Mouse (Mus musculus) CH12.LX (cell line): Measurements from ENCODE around the gene Eif4a3. TPM values are rescaled to one million over a fixed set of nuclear protein-coding genes. Genes with fewer than 3 reads are reported as not detected.

ENCODE experiments used
- DNase-seq: peaks from one replicate; pipeline ENCODE4 v3.0.0-alpha.2; 2013; ENCODE audit errors: extremely low read depth
- H3K27ac ChIP-seq: 2 replicates; pipeline ENCODE4 v1.5.1; 2012; ENCODE audit warnings: low read depth, mild to moderate bottlenecking, control low read depth, moderate library complexity; ENCODE audit not compliant: insufficient read depth
- H3K27me3 ChIP-seq: replicated peaks from 2 replicates; pipeline ENCODE3; 2012; ENCODE audit warnings: inconsistent platforms
- H3K36me3 ChIP-seq, 2 experiments: replicated peaks in 1 of 2; 2 replicates each; pipeline versions ENCODE3 to v1.6.1; 2012; ENCODE audit warnings: inconsistent platforms in 1 of 2, low read length in 1 of 2, mild to moderate bottlenecking in 1 of 2, mixed read lengths in 1 of 2, moderate library complexity in 1 of 2; ENCODE audit not compliant: control insufficient read depth in 1 of 2, insufficient read depth in 1 of 2
- H3K4me1 ChIP-seq, 2 experiments: 2 replicates each; pipeline ENCODE4 v1.6.1; 2012; ENCODE audit warnings: inconsistent platforms in 1 of 2, moderate library complexity in 1 of 2; ENCODE audit not compliant: insufficient read depth in 2 of 2, control insufficient read depth in 1 of 2
- H3K4me2 ChIP-seq: 2 replicates; pipeline ENCODE4 v1.6.1; 2012; ENCODE audit warnings: low read depth, mild to moderate bottlenecking, control low read depth; ENCODE audit not compliant: poor library complexity, insufficient read depth, severe bottlenecking
- H3K4me3 ChIP-seq, 3 experiments: fragments of 150-350 bp in 1 of 3; sonication (generic) in 1 of 3; replicated peaks in 1 of 3; 2 replicates each; pipeline versions ENCODE3 to v1.5.1; 2011 to 2012; ENCODE audit warnings: low read depth in 2 of 3, low read length in 2 of 3, mild to moderate bottlenecking in 2 of 3, moderate library complexity in 2 of 3, control low read depth in 1 of 3, improper control_type of control experiment in 1 of 3, inconsistent platforms in 1 of 3, mixed read lengths in 1 of 3; ENCODE audit not compliant: poor library complexity in 1 of 3
- H3K79me2 ChIP-seq: replicated peaks from 2 replicates; pipeline ENCODE4 v1.6.1; 2012; ENCODE audit warnings: mild to moderate bottlenecking, moderate library complexity; ENCODE audit not compliant: control insufficient read depth, poor library complexity, insufficient read depth, severe bottlenecking; ENCODE audit errors: extremely low read depth
- H3K9ac ChIP-seq: 2 replicates; pipeline ENCODE4 v1.6.1; 2012; ENCODE audit warnings: low read depth, mild to moderate bottlenecking, control low read depth, moderate library complexity; ENCODE audit not compliant: insufficient read depth
- H3K9me3 ChIP-seq: replicated peaks from 2 replicates; pipeline ENCODE3; 2012; ENCODE audit warnings: low read length, inconsistent platforms, mixed read lengths
- CHD1 ChIP-seq: IDR thresholded peaks from 2 replicates; pipeline ENCODE4 v1.6.1; 2012; ENCODE audit warnings: low read depth, low read length, improper control_type of control experiment, inconsistent platforms
- CHD2 ChIP-seq: IDR thresholded peaks from 2 replicates; pipeline ENCODE4 v1.6.1; 2011; ENCODE audit warnings: low read length, improper control_type of control experiment
- CTCF ChIP-seq, 2 experiments: IDR thresholded peaks in 1 of 2; conservative IDR thresholded peaks in 1 of 2; 2 replicates each; pipeline ENCODE4 v1.5.1; 2011 to 2012; ENCODE audit warnings: low read depth in 2 of 2, low read length in 2 of 2, improper control_type of control experiment in 1 of 2, inconsistent platforms in 1 of 2, mild to moderate bottlenecking in 1 of 2, moderate library complexity in 1 of 2
- ELF1 ChIP-seq: IDR thresholded peaks from 2 replicates; pipeline ENCODE4 v1.6.1; 2014; ENCODE audit warnings: low read depth, mild to moderate bottlenecking, inconsistent platforms, low read length, improper control_type of control experiment
- JUN ChIP-seq: IDR thresholded peaks from 2 replicates; pipeline ENCODE4 v1.6.1; 2011; ENCODE audit warnings: low read depth, mild to moderate bottlenecking, low read length, improper control_type of control experiment, moderate library complexity; ENCODE audit not compliant: insufficient read depth
- JUND ChIP-seq: conservative IDR thresholded peaks from 2 replicates; pipeline ENCODE4 v1.6.1; 2011; ENCODE audit warnings: low read depth, low read length, improper control_type of control experiment
- MAZ ChIP-seq: IDR thresholded peaks from 2 replicates; pipeline ENCODE4 v1.6.1; 2012; ENCODE audit warnings: low read depth, mild to moderate bottlenecking, inconsistent platforms, low read length, improper control_type of control experiment, moderate library complexity
- MEF2A ChIP-seq: IDR thresholded peaks from 2 replicates; pipeline ENCODE4 v1.6.1; 2014; ENCODE audit warnings: low read depth, mild to moderate bottlenecking, inconsistent platforms, low read length, improper control_type of control experiment, borderline replicate concordance
- MXI1 ChIP-seq: IDR thresholded peaks from 2 replicates; pipeline ENCODE4 v1.6.1; 2011; ENCODE audit warnings: mild to moderate bottlenecking, low read depth, low read length, improper control_type of control experiment
- MYC ChIP-seq: IDR thresholded peaks from 2 replicates; pipeline ENCODE4 v1.6.1; 2011; ENCODE audit warnings: low read depth, mild to moderate bottlenecking, improper control_type of control experiment, low read length
- POLR2A ChIP-seq: IDR thresholded peaks from 2 replicates; pipeline ENCODE4 v1.6.1; 2011; ENCODE audit warnings: low read depth, mild to moderate bottlenecking, improper control_type of control experiment, low read length
- SIN3A ChIP-seq: IDR thresholded peaks from 2 replicates; pipeline ENCODE4 v1.6.1; 2012; ENCODE audit warnings: low read length, improper control_type of control experiment, inconsistent platforms
- SMC3 ChIP-seq: IDR thresholded peaks from 2 replicates; pipeline ENCODE4 v1.6.1; 2011; ENCODE audit warnings: low read depth, low read length, improper control_type of control experiment
- UBTF ChIP-seq: IDR thresholded peaks from 2 replicates; pipeline ENCODE4 v1.6.1; 2012; ENCODE audit warnings: low read depth, mild to moderate bottlenecking, inconsistent platforms, low read length, improper control_type of control experiment, moderate library complexity
- ZC3H11A ChIP-seq: IDR thresholded peaks from 2 replicates; pipeline ENCODE4 v1.6.1; 2012; ENCODE audit warnings: low read depth, mild to moderate bottlenecking, inconsistent platforms, low read length, improper control_type of control experiment
- ZKSCAN1 ChIP-seq: IDR thresholded peaks from 2 replicates; pipeline ENCODE4 v1.6.1; 2012; ENCODE audit warnings: low read depth, inconsistent platforms, low read length, improper control_type of control experiment, borderline replicate concordance
- dilution Hi-C: fragments of 300-500 bp; cut with MboI; formaldehyde crosslinking; loops from 2 replicates; pipeline ENCODE4 v1.14.3; 2020; ENCODE audit warnings: low sequenced_read_pairs; ENCODE audit not compliant: extremely low pct_unique_long_range_greater_than_20kb, extremely low pct_ligation_motif_present
- in situ Hi-C: fragments of 300-500 bp; cut with MboI; formaldehyde crosslinking; loops from 3 replicates; pipeline ENCODE4 v1.14.3; 2019; ENCODE audit warnings: low sequenced_read_pairs, low pct_ligation_motif_present, low pct_unique_long_range_greater_than_20kb, mixed read lengths
- polyA plus RNA-seq: library from polyadenylated mRNA; unstranded; fragments of >175 nt; gene quantifications from 2 replicates; pipeline ENCODE4 v1.2.1, GENCODE M21; 2012; ENCODE audit warnings: low read depth; ENCODE audit not compliant: insufficient read length
- total RNA-seq, 2 experiments: library from RNA; depleted of rRNA; stranded (reverse); fragments of 300-350 nt in 1 of 2; fragments of >200 nt in 1 of 2; gene quantifications; 2 replicates each; pipeline ENCODE4 v1.2.3; 2012 to 2014

Gene Eif4a3
- total and polyA plus RNA-seq, 3 experiments = 400 to 554 (median 402) TPM

- Histone ChIP-seq H3K4me3 (no peak overlapping the region), H3K79me2 (no peaks in the 10 kb centered on the region), H3K9me3 (no peaks in the 10 kb centered on the region)
- TF ChIP-seq CHD2 (no peak), SIN3A (0 out of 2 replicates have a peak, but pooled peaks have one; percentile 28), JUN (no peak), SMC3 (peak; percentile 94), CHD1 (no peak), ZC3H11A (peak; percentile 84), ZKSCAN1 (no peak), ELF1 (no peak), MAZ (peak; percentile 56; the same call in 1 of the 2 replicates), MYC (peak; percentile 81; the same call in 1 of the 2 replicates), CTCF (conservative IDR thresholded peaks at IDR 0.05 in 1 of 2, IDR thresholded peaks at IDR 0.05 in 1 of 2; ENCODE audit: low read depth in 2 of 2, low read length in 2 of 2) (peak; percentile 95 to 98), MEF2A (no peak), POLR2A (no peak), UBTF (no peak), JUND (peak; percentile 74)
- TF ChIP-seq, all 38 proteins: peak for 7
- H3K4me1 ChIP-seq = no peaks in the 10 kb centered on the region
- dilution Hi-C loops = no loop called here
- in situ Hi-C loops = loop anchor here (5.0 to 10.0 kb wide), 2 partner anchors 75 to 103 kb away; no protein-coding TSS in a partner anchor
- peaks cover 4 to 12% of the 10 kb centered on the region in 2 experiments for H3K36me3 ChIP-seq
- peak; percentile 83 for DNase-seq
- no peak overlapping the region for H3K27ac ChIP-seq
- H3K4me2 ChIP-seq = no peak overlapping the region
- peaks cover 31% of the 10 kb centered on the region for H3K27me3 ChIP-seq
- H3K9ac ChIP-seq = no peak overlapping the region
Measured at GRCm38 (mm10) chr11:119339637-119340036, 39.7 kb upstream of the Eif4a3 start.

DNA sequence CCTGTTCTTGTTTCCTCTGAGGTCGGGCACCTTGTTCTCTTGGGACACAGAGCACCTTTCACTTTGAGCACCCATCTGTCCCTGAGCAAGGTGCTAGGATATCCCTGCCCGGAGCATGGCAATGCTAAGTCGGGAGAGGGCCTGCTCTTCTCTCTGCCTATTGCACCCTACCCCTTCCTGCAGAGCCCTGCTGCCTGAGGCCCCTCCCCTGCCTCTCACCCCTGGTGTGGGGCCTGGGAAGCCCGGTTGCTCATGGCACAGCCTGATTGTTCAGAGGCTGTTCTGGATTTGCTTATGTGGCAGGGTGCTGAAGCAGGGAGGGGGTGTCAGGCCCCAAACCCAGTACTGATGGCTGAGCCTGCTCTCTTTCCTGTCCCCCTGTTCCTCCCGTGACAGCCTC lies 39.3 kb upstream of the Eif4a3 start:
- no peaks in the 10 kb centered on the region for H3K9me3 ChIP-seq
- in situ Hi-C loops (no loop called here), dilution Hi-C loops (no loop called here)

More for the DNA sequence above, 39.3 kb upstream of the Eif4a3 start:
- Histone ChIP-seq H3K4me1 (no peaks in the 10 kb centered on the region), H3K79me2 (no peaks in the 10 kb centered on the region), H3K27me3 (peaks cover 35% of the 10 kb centered on the region), H3K4me3 (no peak overlapping the region), H3K9ac (no peak overlapping the region), H3K4me2 (no peak overlapping the region), H3K36me3 (peaks cover under 1 to 7% of the 10 kb centered on the region in 2 experiments), H3K27ac (no peak overlapping the region)
- DNase-seq = no peak
- TF ChIP-seq CHD2 (no peak), MXI1 (0 out of 2 replicates have a peak, but pooled peaks have one; percentile 10)
